Mouse (Mus musculus): ENCODE results near the gene Cds1. TPM values are rescaled to one million over a fixed set of nuclear protein-coding genes. Genes with fewer than 3 reads are reported as not detected.

The Cds1 gene
- total RNA-seq (2021), result 10 to 100 TPM; 57.2 to 58.8 TPM
- long read RNA-seq, experiment 1, transcript Cds1-201 (13 exons, 3,924 nt), result major isoform, 54 of 67 reads
- long read RNA-seq, experiment 1, partial matches to known transcripts, result 5 of 67 reads
- long read RNA-seq, experiment 1, other reads (novel, unspliced or antisense), result 8 of 67 reads
- long read RNA-seq, experiment 2, transcript Cds1-201 (13 exons, 3,924 nt), result major isoform, 74 of 81 reads
- long read RNA-seq, experiment 2, partial matches to known transcripts, result 1 of 81 reads
- long read RNA-seq, experiment 2, other reads (novel, unspliced or antisense), result 6 of 81 reads

- DNase-seq (ENCODE audit: low spot score in 2 of 2), result peak; percentile 75 to 79
Measured at GRCm38 (mm10) chr5:101764554-101765347, at the start of gene Cds1. Cds1 (plus strand) TSS chr5:101765130.

GRCm38 (mm10) chr5:101724216-101724615 lies 40.7 kb upstream of the Cds1 start:
- no peak for DNase-seq (ENCODE audit: low spot score in 2 of 2)

DNA sequence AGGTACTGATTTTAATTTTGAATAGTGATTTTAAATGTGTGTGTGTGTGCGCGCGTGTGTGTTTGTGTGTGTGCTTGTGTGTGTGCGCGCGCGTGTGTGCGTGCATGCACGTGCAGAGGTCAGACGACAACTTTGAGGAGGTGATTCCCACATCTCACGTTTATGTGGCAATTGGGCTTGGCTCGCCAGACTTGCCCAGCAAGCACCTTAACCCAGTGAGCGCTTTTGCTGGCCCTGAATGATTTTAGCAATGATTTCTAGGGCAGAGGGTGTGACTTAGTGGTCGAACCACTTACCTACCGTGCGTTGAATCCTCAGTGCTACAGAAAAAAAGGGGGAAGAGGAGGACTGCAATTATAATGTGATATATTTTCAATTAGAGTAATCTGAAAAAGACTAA lies 40.2 kb upstream of the Cds1 start:
- DNase-seq (ENCODE audit: low spot score in 2 of 2), result no peak

GRCm38 (mm10) chr5:101725703-101726102 lies 39.2 kb upstream of the Cds1 start:
- no peak for DNase-seq (ENCODE audit: low spot score in 2 of 2)

- no peak for DNase-seq (ENCODE audit: low spot score in 2 of 2)
Measured at GRCm38 (mm10) chr5:101726371-101726770, 38.6 kb upstream of the Cds1 start.

DNA sequence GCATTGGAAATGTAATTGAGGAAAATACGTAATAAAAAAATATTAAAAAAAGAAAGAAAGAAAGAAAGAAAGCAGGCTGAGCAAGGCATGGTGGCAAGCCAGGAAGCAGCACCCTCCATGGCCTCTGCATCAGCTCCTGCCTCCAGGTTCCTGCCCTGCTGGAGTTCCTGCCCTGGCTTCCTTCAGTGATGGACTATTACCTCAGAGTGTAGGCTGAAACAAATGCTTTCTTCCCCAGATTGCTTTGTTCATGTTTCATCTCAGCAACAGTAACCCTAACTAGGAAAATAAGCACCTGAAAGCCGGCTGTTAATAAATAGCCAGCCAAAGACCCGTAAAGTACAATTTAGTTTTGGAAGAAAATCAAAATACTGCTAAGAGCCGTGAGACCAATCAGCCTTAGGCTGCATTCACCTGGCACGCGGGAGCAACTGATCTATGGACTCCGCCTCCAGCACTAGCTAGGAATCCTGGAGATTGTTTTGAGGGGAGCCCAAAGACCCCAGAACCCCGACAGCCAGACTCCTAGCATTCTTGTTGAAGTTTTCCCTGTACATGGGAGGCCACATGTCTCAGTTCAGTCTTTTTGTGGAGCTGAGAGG lies 36.5 kb upstream of the Cds1 start:
- no peak for DNase-seq (ENCODE audit: low spot score in 2 of 2)

GRCm38 (mm10) chr5:101737341-101737740 lies 27.6 kb upstream of the Cds1 start:
- DNase-seq (ENCODE audit: low spot score in 2 of 2), result peak in 1 of 2 experiments; percentile 28

DNA sequence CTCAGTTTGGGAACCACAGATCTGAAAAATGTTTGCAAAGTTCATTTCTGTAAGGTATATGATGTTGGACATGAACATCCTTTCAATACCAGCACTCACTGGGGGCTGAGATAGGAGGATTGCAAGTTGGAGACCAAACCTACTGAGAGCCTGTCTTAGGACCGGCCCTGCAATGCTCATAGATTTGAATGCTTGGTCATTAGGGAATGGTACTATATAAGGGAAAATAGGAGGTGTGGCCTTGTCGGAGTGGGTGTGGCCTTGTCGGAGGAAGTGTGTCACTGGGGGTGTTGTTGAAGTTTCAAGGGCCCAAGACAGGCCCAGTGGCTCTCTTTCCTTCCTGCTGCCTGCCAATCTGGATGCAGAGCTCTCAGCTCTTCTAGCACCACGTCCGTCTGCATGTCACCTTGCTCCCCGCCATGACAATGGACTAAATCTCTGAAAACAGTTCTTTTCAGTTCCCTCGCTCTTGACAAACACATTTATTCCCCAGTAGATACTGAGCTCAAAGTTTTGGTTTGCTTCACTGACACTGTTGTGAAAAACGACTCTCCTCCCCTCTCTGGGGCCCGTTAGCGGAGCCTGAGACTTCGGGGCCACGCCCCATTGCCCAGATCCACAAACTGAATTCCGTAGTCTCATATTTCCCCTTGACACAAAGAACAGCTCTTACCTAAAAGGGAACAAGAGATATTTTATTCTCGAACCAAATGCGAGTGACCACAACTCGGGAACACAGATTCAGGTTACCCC lies 24.3 kb upstream of the Cds1 start:
- DNase-seq (ENCODE audit: low spot score in 2 of 2), result no peak

- no peak for DNase-seq (ENCODE audit: low spot score in 2 of 2)
Measured at GRCm38 (mm10) chr5:101741224-101741591, 23.7 kb upstream of the Cds1 start.

- no peak for DNase-seq (ENCODE audit: low spot score in 2 of 2)
Measured at GRCm38 (mm10) chr5:101742014-101742413, 22.9 kb upstream of the Cds1 start.

GRCm38 (mm10) chr5:101742425-101742824 lies 22.5 kb upstream of the Cds1 start:
- DNase-seq (ENCODE audit: low spot score in 2 of 2), result no peak

- DNase-seq (ENCODE audit: low spot score in 2 of 2), result no peak
Measured at GRCm38 (mm10) chr5:101744886-101745285, 20.0 kb upstream of the Cds1 start.

DNA sequence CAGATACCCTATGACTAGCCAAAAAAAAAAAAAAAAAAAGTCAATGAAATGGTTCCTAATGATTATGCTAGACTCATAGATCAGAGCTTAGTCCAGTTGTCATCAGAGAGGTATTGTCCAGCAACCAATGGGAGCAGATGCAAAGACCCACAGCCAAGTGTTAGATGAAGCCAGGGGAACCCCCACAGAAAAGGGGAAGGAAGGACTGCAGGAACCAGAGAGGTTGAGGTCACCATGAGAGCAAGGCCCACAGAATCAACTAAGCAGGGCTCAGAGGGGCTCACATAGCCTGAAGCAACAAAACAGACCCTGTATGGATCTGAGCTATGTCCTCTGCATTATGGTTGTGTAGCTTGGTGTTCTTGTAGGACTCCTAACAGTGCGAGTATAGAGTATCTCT lies 11.2 kb upstream of the Cds1 start:
- no peak for DNase-seq (ENCODE audit: low spot score in 2 of 2)

DNA sequence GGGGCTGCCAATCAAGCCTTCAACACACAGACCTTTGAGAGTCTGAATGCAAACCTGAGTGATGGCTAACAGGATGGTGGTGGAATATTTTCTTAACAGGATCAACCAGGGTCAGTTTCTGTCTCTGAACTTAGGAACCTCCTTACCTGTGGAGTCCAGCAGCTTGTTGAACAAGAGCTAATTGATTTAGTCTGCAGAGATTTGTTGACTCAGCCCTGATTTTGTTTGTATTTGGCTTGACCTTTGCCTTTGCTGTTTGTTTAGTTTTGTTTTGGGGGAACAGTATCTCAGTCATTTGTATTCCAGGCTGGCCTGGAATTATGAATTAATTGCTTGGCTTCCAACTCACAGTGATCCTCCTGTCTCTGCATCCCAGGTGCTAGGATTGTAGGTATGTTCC lies 7.3 kb upstream of the Cds1 start:
- no peak for DNase-seq (ENCODE audit: low spot score in 2 of 2)

- no peak for DNase-seq (ENCODE audit: low spot score in 2 of 2)
Measured at GRCm38 (mm10) chr5:101761685-101762084, 3.2 kb upstream of the Cds1 start.

DNA sequence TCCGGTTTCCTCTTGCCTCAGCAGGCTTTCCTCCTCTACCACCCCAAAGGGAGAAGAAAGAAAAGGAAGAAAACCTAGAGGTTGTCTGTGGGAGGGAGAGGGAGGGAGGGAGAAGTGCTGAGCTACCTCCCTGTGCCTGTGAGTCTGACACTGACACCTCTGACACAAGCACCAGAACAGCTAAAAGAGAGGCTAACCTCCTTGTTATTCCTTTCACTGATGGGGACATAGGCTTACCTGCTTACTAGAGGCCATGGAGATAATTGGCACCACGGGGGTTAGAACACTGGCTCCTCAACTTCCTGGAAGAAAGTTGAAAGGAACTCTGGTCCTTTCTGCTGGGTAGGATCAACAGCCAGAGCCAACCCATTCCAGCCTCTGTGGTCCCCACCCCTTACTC lies 1.4 kb upstream of the Cds1 start:
- DNase-seq (ENCODE audit: low spot score in 2 of 2), result no peak

GRCm38 (mm10) chr5:101765390-101765901 lies 516 bp downstream of the Cds1 start:
- peak; percentile 24 to 28 for DNase-seq (ENCODE audit: low spot score in 2 of 2)

DNA sequence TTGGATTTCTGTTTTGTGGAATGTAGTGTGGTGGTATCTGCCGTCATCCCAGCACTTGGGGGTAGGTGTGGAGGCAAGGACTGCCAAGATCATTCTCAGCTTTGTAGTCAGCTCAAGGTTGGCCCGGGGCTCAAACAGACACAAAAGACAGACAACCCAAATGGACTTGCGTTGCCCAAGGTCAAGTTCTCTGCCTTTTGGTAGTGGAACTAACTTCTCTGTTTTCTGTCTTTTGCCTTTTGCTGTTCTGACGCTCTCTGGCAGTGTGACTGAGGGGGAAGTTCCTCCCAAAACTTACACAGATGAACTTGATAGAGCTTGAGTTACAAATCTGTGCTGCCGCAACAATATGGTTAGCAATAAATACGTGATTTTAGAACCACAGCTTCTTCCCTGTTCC lies 1.3 kb downstream of the Cds1 start:
- no peak for DNase-seq (ENCODE audit: low spot score in 2 of 2)

DNA sequence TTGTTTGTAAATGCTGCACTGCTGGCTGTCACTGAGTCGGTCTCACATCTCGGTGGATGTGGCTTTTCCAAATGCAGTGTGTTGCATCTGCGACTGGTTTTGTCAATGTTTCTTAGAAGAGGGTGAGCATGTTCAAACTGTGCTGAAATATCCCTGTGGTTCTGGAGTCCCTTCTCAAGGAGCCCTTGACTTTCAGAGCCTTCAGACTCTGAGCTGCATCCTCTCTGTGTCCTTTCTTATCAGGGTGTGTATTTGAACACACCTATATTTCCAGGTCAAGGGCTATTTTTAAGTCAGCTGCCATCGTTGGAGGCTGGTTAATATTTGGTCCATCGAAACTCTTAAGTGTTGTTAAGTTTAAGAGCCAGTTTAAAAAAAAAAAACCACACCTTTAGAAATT lies 2.2 kb downstream of the Cds1 start:
- DNase-seq (ENCODE audit: low spot score in 2 of 2), result no peak

DNA sequence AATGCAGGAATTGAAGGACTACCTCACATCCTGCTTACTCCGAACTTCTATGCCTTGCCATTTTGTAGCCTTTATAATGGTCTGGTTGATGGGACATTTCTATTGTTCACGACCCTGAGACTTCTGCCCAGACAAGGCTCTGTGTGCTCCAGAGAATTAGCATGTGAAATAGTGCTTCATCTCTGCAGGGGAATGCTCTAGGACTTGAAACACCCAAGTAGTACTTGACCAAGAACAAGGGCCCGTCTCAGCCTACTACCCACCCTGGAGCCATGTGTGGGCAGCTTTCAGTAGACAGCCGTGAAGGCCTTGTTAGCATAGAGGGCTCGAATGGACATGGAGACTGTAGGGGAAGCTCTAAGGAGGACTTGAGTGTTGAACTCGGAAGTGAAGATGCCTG lies 2.6 kb downstream of the Cds1 start:
- DNase-seq (ENCODE audit: low spot score in 2 of 2), result no peak

DNA sequence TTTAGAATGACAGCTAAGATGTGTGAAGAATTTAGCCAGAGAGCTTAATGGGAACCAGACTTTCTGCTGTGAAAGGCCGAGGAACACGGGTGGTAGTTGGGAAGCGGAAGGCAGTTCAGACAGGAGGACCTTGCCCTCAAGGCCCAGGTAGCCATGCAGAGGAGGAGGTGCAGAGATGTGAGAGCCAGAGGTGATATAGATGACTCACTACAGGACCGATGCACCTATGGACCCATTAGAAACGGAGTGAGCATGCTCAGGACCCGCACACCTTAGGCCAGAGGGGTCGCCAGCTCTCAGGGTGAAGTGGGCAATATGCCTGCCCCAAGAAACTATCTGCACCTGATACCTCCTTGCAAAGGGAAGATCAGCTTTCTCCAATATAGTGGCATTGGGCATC lies 3.6 kb downstream of the Cds1 start:
- no peak for DNase-seq (ENCODE audit: low spot score in 2 of 2)
